ENCODE assay signal across 13 mouse cellular contexts in genomic region chr17:15077536-15077935, GRCm38 (mm10). TPM values are rescaled to one million over a fixed set of nuclear protein-coding genes. Genes with fewer than 3 reads are reported as not detected.
DNase-seq lines count a peak whose midpoint lies in the region; ATAC-seq and TF ChIP-seq lines count a peak whose summit lies in the region.
"Had no signal": no experiment of that assay in that cellular context is flagged by ENCODE, and none has a peak within 500 bp of the region (broad histone marks: within the 10 kb centered on the region; RNA-seq: fewer than 3 reads in every experiment).

No protein-coding gene starts in this region.

- H3K9ac ChIP-seq in kidney, embryonic 16.5 days (replicated peaks; ENCODE audit: low read length) = no peak overlapping the region
- H3K9ac ChIP-seq: embryonic facial prominence, embryonic 12.5 days; heart, embryonic 15.5 days; lung, embryonic 14.5 days had no signal

- peaks cover 10% of the 10 kb centered on the region for H3K4me1 ChIP-seq in kidney, adult 2 months (ENCODE audit: control insufficient read depth, insufficient read depth, low read length)
- H3K4me1 ChIP-seq in kidney, embryonic 16.5 days (ENCODE audit: insufficient read depth, low read length) = peaks cover 15% of the 10 kb centered on the region; the same call in 1 of the 2 replicates
- H3K4me1 ChIP-seq: embryonic facial prominence, embryonic 12.5 days; heart, embryonic 15.5 days had no signal

- H3K27ac ChIP-seq in kidney, adult 2 months (ENCODE audit: insufficient read depth, low read depth, low read length) = no peak overlapping the region
- H3K27ac ChIP-seq in kidney, embryonic 16.5 days (ENCODE audit: low read length) = no peak overlapping the region
- H3K27ac ChIP-seq: embryonic facial prominence, embryonic 12.5 days; heart, embryonic 15.5 days had no signal

- H3K36me3 ChIP-seq in kidney, adult 2 months (ENCODE audit: control insufficient read depth, insufficient read depth, low read length) = no peaks in the 10 kb centered on the region
- no peaks in the 10 kb centered on the region for H3K36me3 ChIP-seq in kidney, embryonic 16.5 days (ENCODE audit: insufficient read depth, low read length)
- H3K36me3 ChIP-seq: embryonic facial prominence, embryonic 12.5 days; heart, embryonic 15.5 days had no signal

- peak; percentile 29 for DNase-seq in adrenal gland, postnatal 10 days
- DNase-seq in adrenal gland, adult 18-20 months (ENCODE audit: low spot score in 2 of 2) = no peak
- DNase-seq in kidney, adult 2 months = peak; percentile 24
- peak; percentile 38 to 40 for DNase-seq in layer of hippocampus, adult 8-10 months (ENCODE audit: low spot score in 2 of 2)
- DNase-seq in retina, embryonic 14.5 days (ENCODE audit: low spot score) = peak; percentile 54
- no peak for DNase-seq in kidney, postnatal 14 days
- DNase-seq: kidney, adult 9 months; lung, embryonic 14.5 days; right cerebral cortex, postnatal 14 days had no signal

- no peak overlapping the region for H3K4me3 ChIP-seq in kidney, adult 2 months (ENCODE audit: insufficient read depth, low read depth, low read length)
- H3K4me3 ChIP-seq in kidney, embryonic 16.5 days (ENCODE audit: low read length) = no peak overlapping the region
- H3K4me3 ChIP-seq: embryonic facial prominence, embryonic 12.5 days; heart, embryonic 15.5 days had no signal

- TF ChIP-seq POLR2A in kidney, adult 2 months (IDR thresholded peaks at IDR 0.05; ENCODE audit: low read depth, low read length) = no peak

- ATAC-seq in kidney, embryonic 16.5 days (ENCODE audit: low FRiP score, low TSS enrichment) = no peak
- no peak for ATAC-seq in frontal cortex, adult (ENCODE audit: low TSS enrichment)

- H3K4me2 ChIP-seq in kidney, embryonic 16.5 days (replicated peaks; ENCODE audit: low read depth, low read length) = no peak overlapping the region
- H3K4me2 ChIP-seq: embryonic facial prominence, embryonic 12.5 days; heart, embryonic 15.5 days; lung, embryonic 14.5 days had no signal

- H3K9me3 ChIP-seq in kidney, embryonic 16.5 days (ENCODE audit: low read length) = no peaks in the 10 kb centered on the region
- H3K9me3 ChIP-seq: embryonic facial prominence, embryonic 12.5 days; heart, embryonic 15.5 days had no signal

- WGBS in kidney, adult 2 months = 35% methylated on average over 2 of the region's 2 CpGs
- 38% methylated on average over 2 of the region's 2 CpGs for WGBS in kidney, embryonic 16.5 days

- H3K27me3 ChIP-seq in kidney, adult 2 months (replicated peaks; ENCODE audit: control insufficient read depth, insufficient read depth, low read length) = no peaks in the 10 kb centered on the region
- no peaks in the 10 kb centered on the region for H3K27me3 ChIP-seq in kidney, embryonic 16.5 days (ENCODE audit: insufficient read depth, low read length)
- H3K27me3 ChIP-seq: embryonic facial prominence, embryonic 12.5 days had no signal

- no peak for TF ChIP-seq CTCF in kidney, adult 2 months (conservative IDR thresholded peaks at IDR 0.05; ENCODE audit: insufficient read depth, insufficient read length, low read depth, low read length)

RNA-seq across cellular contexts. Expression of gene Gm3448, which starts 36.2 kb away (rescaled TPM):
- 1 to 10 TPM; 3.7 to 7.0 TPM for total RNA-seq in adrenal gland, postnatal 10 days (2021)
- total RNA-seq in adrenal gland, adult 18-20 months (2021) = 1 to 10 TPM; 5.4 to 5.6 TPM
- 0.88 and 1.1 TPM in 2 replicates for polyA plus RNA-seq in kidney, adult 2 months (2012; rRNA removed)
- 2.8 and 3.0 TPM in 2 replicates for polyA plus RNA-seq in kidney, embryonic 16.5 days (2015; fragmentation: Nextera tagmentation; extraction: Ambion mirVana)
- 10 to 100 TPM in 1 of 4 experiments, 1 to 10 TPM in 3; 7.8 to 10.2 (median 9.7) TPM for total RNA-seq in layer of hippocampus, adult 8-10 months (2022)

RNA-seq across cellular contexts. Expression of gene Tcte3, which starts 36.2 kb away (rescaled TPM):
- total RNA-seq in adrenal gland, postnatal 10 days (2021) = 1 to 10 TPM; 2.0 to 3.6 TPM
- total RNA-seq in adrenal gland, adult 18-20 months (2021) = 1 to 10 TPM in 1 of 2 experiments, under 1 TPM in 1; 0.99 to 2.6 TPM
- polyA plus RNA-seq in kidney, adult 2 months (2012; rRNA removed) = not detected in 2 replicates
- 0.42 TPM in 1 of 2 replicates, not detected in the other for polyA plus RNA-seq in kidney, embryonic 16.5 days (2015; fragmentation: Nextera tagmentation; extraction: Ambion mirVana)
- total RNA-seq in layer of hippocampus, adult 8-10 months (2022) = 1 to 10 TPM in 2 of 4 experiments, under 1 TPM in 1, not detected in 1; 0.89 to 3.0 (median 1.6) TPM
- polyA plus RNA-seq: embryonic facial prominence, embryonic 12.5 days; lung, embryonic 14.5 days had no signal

RNA-seq across cellular contexts. Expression of gene Ermard, which starts 36.5 kb away (rescaled TPM):
- 10 to 100 TPM; 38.5 to 60.9 TPM for total RNA-seq in adrenal gland, postnatal 10 days (2021)
- total RNA-seq in adrenal gland, adult 18-20 months (2021) = 10 to 100 TPM; 40.0 to 48.1 TPM
- 40.6 and 42.7 TPM in 2 replicates for polyA plus RNA-seq in kidney, adult 2 months (2012; rRNA removed)
- polyA plus RNA-seq in kidney, embryonic 16.5 days (2015; fragmentation: Nextera tagmentation; extraction: Ambion mirVana) = 79.6 and 93.2 TPM in 2 replicates
- total RNA-seq in layer of hippocampus, adult 8-10 months (2022) = 10 to 100 TPM; 66.0 to 96.3 (median 77.0) TPM

Comparison
In these comparisons a context has a peak if more than half of its experiments do, and no peak if none do; other contexts are left out.
1. DNase-seq: peak in adrenal gland, postnatal 10 days (single experiment), kidney, adult 2 months (single experiment), layer of hippocampus, adult 8-10 months (2 of 2) and retina, embryonic 14.5 days (single experiment); none in adrenal gland, adult 18-20 months (0 of 2) and kidney, postnatal 14 days (single experiment).